Mouse (Mus musculus) layer of hippocampus, adult 2 months (tissue): ENCODE measurements around the gene Pkp4. TPM values are rescaled to one million over a fixed set of nuclear protein-coding genes. Genes with fewer than 3 reads are reported as not detected.

Experiments used
- DNase-seq, 2 experiments: peaks; one replicate each; pipeline ENCODE4 v3.0.0; 2022; ENCODE audit warnings: low spot score in 2 of 2
- H3K27ac ChIP-seq: fragments of 200-600 bp; 2 replicates; pipeline ENCODE4 v1.8.1; 2022
- H3K4me3 ChIP-seq: fragments of 200-600 bp; 2 replicates; pipeline ENCODE4 v1.8.1; 2022; ENCODE audit warnings: mild to moderate bottlenecking
- CTCF ChIP-seq: fragments of 200-600 bp; conservative IDR thresholded peaks from 2 replicates; pipeline ENCODE4 v1.8.1; 2022; ENCODE audit warnings: antibody characterized with exemption, mild to moderate bottlenecking, moderate library complexity
- total RNA-seq, 2 experiments: library from RNA; stranded (reverse); gene quantifications; 2 replicates each; pipeline ENCODE4 v1.2.3; 2021

Gene Pkp4
- total RNA-seq, 2 experiments from 2014 or later = 300 to 306 TPM

DNA sequence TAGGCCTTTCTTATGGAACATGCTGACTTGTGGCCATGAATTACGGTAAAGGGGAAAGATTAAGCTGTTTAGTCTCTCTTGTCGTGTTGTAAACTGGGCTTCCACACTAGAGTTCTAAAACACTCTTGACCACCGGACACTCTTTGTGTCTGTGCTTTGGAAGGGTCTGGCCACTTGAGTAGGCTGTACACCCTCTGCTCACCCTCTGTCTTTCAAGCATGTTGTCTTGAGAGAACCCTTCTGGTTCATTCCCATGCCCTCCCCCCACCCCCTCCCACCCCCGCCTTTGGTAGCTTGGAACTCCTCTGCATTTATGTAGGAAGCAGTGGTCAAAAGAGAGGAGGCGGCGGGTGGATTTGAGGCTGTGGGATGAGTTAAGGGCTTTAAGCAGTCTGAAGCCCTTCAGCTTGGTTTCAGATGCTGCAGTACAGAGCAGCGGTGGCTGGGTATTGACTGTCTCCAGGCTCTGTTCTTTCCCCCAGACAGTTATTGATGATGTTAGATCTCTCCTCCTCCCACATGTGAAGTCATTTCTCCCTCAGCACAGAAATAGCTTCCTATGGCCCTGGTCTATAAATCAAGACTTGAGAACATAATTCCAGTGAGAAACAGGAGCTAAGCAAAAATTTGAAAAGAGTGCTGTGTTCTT, 120.4 kb downstream of the Pkp4 start:
- DNase-seq = no peak
- TF ChIP-seq CTCF = no peak
- H3K27ac ChIP-seq = no peak overlapping the region
- H3K4me3 ChIP-seq = no peak overlapping the region

DNA sequence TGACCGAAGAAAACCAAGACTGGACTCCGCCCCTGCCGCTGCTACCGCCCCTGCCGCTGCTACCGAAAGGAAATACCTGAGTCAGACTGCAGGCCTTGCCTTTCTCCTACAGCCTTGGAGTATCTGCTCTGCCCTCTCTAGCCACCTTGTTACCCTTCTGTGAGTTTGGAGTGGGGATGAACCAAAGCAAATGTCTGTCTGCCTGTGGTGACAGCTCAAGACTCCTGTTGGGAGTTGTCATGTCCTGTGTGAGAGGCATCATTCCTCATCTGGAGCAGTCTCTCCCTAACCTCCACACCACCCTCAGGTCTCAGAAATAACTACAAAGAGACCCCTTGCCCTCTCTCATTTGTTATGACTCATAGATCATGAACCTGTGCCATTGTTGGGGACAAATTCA, 122.3 kb downstream of the Pkp4 start:
- DNase-seq = no peak
- no peak for TF ChIP-seq CTCF
- H3K27ac ChIP-seq = peak overlapping the region; percentile 11; the same call in 1 of the 2 replicates
- H3K4me3 ChIP-seq = no peak overlapping the region

DNA sequence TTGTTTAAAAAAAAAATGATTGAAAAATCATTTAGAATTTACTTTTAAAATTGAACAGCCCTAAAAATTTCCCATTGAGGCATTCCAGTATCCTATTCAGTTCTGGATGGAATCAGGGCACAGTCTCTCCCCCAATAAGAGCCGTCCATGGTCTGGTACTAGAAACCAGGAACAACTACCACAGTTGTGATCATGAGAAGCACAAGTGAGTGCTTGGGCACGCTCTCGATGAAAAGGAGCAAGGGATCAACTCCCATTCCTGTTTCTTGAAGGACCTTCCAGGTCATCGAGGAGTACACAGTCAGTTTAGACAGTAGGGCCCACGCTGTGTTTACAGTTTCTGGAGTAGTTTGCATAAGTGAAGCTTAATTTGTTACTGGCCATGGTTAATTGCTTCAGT, 123.6 kb downstream of the Pkp4 start:
- Histone ChIP-seq H3K27ac (no peak overlapping the region), H3K4me3 (no peak overlapping the region)
- no peak for DNase-seq
- no peak for TF ChIP-seq CTCF

DNA sequence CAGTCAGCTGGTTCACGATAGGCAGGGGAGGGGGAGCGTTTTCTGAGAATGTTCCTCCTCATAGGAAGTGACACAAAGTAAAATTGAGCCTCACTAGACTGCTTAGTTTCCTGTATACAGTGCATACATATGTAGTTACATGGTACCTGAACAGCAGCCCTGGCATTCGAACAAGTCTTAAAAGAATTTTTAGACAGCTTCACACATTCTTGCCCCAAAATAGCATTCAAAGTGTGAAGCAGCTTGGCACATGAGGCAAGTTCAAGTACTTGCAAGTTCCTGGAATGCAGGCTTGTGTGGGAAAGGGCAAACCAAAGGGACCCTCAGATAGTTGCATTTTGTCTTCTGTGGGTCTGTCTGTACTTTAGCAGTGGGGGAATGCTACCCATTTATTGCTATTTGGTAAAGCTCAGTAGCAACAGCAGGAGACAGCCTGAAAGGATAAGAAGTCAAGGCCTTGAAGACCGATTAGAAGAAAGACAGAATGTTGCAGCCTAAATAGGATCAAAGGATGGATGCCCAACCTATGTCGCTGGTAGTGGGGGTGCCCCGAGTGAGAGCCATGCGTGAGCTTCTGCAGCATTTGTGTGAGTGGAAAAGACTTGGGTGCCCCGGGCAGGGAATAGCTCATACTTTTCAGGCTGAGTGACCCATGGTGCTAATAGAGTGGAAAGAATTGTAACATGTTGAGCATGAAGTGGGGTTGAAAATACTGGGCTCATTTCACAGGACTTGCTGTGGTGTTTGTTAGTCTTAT, 124.3 kb downstream of the Pkp4 start:
- TF ChIP-seq CTCF = no peak
- DNase-seq = no peak
- H3K27ac ChIP-seq = no peak overlapping the region

DNA sequence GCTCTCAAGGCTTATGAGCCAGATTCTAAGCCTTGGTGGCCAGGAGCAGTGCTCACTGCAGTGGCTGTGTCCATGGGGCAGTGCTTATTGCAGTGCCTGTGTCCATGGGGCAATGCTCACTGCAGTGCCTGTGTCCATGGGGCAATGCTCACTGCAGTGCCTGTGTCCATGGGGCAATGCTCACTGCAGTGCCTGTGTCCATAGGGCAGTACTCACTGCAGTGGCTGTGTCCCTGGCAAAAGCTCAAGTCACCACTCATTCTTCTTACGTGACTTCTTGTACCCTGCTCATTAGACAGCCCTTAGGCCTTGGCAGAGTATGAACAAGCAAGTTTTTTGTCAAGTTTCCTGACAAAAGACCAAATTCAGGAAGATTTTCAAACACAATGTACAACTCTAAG, 124.9 kb downstream of the Pkp4 start:
- 0 out of 2 replicates have a peak overlapping the region, but pooled peaks have one; percentile 8 for H3K27ac ChIP-seq
- no peak overlapping the region for H3K4me3 ChIP-seq
- DNase-seq = no peak
- no peak for TF ChIP-seq CTCF

More for the DNA sequence above, 124.3 kb downstream of the Pkp4 start:
- H3K4me3 ChIP-seq = no peak overlapping the region

DNA sequence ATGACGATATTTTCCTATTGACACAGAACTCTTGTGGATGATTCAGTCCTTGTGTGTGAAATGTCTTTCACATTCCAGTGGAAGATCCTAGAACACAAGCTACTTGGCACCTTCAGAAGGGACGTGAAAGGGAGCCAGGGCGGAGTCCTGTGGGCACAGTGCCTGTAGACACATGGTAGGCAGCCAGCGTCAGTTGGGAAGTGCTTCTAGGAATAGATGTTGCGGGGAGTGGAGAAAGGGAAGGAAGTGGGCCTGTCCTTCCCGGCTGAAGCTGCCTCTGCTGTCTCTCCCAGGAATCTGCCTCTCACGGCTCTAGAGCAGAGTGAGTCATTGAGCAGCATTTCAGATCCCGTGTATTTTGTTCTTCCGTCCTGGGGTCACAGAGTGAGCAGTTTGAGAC, 125.6 kb downstream of the Pkp4 start:
- TF ChIP-seq CTCF = no peak
- H3K4me3 ChIP-seq = no peak overlapping the region
- peak; percentile 43 to 52 for DNase-seq
- peak overlapping the region; percentile 8; the same call in 1 of the 2 replicates for H3K27ac ChIP-seq

DNA sequence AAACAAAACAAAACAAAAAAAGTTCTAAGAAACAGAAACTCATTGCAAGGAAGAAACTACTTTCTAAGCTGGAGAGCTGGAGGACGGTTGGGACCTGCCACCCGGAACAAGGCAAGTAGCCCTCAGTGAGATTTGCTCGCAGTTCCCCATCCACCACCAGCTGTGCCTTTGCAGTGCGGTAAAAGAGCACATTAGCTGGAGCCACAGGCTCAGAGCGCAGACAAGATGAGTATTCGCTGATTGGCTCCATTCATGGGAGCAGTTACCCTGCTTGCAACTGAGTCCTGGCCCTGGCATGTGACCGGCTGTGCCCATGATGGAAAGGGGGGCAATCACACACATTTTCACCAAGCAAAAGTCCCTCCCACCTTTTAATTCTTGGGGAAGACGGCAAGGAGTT, 127.0 kb downstream of the Pkp4 start:
- Histone ChIP-seq H3K4me3 (no peak overlapping the region), H3K27ac (no peak overlapping the region)
- DNase-seq = no peak
- no peak for TF ChIP-seq CTCF

DNA sequence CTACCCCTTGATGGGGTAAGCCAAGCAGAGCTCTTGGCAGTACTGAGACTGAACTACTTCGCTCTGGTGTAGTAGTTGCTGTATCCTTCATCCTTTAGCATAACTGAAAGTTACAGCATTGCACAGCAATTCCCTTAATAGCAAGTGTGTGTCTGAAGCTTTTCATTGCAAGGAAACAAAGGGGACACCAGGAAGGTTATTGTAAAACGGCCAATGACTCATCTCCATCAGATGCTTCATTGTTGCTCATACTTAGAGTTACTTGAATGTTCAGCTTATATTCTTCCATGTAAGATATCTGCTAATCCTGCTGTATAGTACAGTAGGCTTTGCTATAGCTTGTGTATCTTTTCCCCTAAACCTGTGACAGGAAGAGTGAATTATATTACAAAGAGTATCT, 128.8 kb downstream of the Pkp4 start:
- Histone ChIP-seq H3K4me3 (no peak overlapping the region), H3K27ac (no peak overlapping the region)
- no peak for TF ChIP-seq CTCF
- DNase-seq = no peak

DNA sequence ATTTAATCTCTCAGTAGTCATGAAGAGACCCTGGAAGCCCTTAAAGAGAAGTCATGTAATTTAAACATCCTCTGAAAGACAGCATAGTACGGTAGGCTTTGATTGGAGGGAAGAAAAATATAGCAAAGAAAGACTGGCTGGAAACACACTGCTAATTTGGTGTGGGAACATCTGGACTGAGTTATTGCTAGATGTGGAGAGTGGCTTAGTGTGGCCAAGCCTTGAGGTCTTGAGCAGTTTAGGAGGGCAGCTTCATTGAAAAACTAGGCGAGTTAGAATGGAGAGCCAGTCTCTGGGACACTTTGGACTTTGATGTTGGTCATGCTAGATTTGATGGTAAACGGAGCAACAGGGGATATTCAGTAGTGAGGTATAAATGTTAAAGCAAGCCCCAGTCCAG, 129.7 kb downstream of the Pkp4 start:
- DNase-seq = no peak
- TF ChIP-seq CTCF = no peak
- Histone ChIP-seq H3K4me3 (no peak overlapping the region), H3K27ac (no peak overlapping the region)

DNA sequence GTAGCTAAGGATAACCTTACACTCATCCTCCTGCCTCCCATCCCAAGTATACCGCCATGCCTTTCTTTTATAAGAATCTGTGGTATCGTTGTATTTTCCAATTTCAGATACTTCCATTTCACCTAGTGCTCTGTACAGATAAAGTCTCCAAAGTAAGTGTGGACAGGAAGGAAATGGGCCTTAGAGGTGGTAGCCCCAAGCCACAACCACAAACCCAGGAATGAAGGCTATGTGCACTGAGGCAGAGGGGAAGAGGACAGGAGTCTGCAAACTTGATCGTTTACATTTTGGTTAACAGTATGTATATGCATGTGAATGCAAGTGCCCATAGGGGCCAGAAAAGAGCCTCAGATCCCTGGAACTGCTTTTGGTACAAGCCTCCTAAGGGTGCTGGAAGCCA, 139.2 kb downstream of the Pkp4 start:
- TF ChIP-seq CTCF = no peak
- Histone ChIP-seq H3K27ac (no peak overlapping the region), H3K4me3 (no peak overlapping the region)
- DNase-seq = no peak

DNA sequence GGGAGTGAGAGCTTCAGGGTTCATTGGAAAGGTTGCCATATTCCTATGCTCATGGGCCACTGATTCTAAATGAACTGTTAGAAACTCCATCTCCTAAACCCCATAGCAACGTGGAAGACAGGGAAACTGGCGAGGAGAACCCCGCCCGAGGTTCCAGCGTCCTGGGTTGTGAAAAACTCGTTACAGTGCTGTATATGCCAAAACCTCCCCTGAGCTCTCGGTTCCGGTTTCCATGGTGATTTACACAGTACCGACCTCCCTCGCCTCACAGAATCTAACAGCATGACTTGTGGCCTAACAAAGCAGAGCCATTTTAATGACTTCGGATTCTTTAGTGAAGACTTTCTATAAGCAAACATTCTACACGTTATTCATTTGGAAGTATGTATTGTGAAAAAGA, 141.0 kb downstream of the Pkp4 start:
- TF ChIP-seq CTCF = no peak
- peak overlapping the region; percentile 11; the same call in 1 of the 2 replicates for H3K4me3 ChIP-seq
- peak in 1 of 2 experiments; percentile 43 for DNase-seq
- peak overlapping the region; percentile 32; the same call in 1 of the 2 replicates for H3K27ac ChIP-seq

DNA sequence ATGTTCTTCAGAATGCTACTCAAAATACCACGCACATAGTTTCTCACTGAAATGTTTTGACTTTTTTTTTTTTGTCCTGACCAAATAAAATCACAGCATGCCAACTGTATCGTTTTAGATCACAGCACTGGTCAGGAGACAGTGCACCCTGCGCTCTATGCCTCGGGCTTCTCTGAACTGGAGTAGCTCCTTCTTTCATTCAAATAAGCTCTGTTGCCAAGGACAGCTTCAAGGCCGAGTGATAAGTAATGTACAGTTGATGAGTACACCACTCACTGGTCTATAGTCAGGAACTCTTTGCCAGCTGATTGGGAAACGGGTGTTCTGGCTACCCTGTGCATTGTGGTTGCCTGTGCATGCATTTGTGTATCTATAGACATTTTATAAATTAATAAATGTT, 141.8 kb downstream of the Pkp4 start:
- DNase-seq = no peak
- peak overlapping the region; percentile 32; the same call in 1 of the 2 replicates for H3K27ac ChIP-seq
- H3K4me3 ChIP-seq = no peak overlapping the region
- TF ChIP-seq CTCF = no peak

DNA sequence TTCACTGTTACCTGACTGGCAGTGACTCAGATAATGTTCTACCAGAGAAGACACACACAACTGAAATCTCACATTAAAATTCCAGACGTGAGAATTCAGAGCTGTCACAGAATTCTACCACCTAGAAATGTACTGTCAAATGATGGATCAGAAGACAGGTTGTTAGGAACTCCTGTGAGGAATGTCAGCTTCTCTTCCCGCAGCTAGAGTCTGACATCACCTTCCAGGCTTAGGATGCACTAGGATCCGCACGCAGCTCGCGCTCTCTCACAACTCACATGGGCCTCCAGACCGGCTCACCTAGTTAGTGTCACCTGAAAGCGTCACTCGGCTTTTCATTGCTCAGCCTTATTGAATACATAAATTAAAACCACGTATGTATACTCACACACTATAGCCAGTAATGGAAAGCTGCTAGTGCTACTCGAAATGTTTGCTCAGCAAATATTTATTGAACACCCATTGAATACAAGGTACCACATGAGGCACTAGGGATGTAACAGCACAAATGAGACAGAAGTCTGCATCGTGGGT, 142.9 kb downstream of the Pkp4 start:
- TF ChIP-seq CTCF = no peak
- DNase-seq = no peak
- Histone ChIP-seq H3K4me3 (no peak overlapping the region), H3K27ac (no peak overlapping the region)

DNA sequence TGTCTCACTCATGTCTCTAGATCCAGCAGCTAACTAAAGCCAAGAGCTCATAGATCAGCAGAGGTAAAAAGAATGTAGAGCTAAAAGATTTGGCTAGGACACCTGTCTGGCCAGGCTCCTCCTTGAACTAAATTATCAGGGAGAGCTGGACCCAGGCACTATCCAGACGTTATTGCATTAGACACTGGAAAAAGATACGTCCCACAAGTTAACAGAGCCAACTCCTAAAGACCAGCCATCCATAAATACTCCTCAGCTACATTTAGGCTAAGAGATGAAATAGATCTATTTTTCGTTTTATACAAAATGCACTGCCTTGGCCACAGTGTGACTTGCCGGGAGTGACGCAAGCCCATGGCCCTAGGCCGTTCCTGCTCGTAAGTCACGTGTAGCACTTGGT, 146.7 kb downstream of the Pkp4 start:
- Histone ChIP-seq H3K4me3 (no peak overlapping the region), H3K27ac (no peak overlapping the region)
- TF ChIP-seq CTCF = no peak
- no peak for DNase-seq
